Mouse (Mus musculus): Measurements from ENCODE around the gene Sec61b. TPM values are rescaled to one million over a fixed set of nuclear protein-coding genes. Genes with fewer than 3 reads are reported as not detected.

Gene Sec61b
- polyA plus RNA-seq, 1 experiment from 2014 or later: 495 TPM

DNA sequence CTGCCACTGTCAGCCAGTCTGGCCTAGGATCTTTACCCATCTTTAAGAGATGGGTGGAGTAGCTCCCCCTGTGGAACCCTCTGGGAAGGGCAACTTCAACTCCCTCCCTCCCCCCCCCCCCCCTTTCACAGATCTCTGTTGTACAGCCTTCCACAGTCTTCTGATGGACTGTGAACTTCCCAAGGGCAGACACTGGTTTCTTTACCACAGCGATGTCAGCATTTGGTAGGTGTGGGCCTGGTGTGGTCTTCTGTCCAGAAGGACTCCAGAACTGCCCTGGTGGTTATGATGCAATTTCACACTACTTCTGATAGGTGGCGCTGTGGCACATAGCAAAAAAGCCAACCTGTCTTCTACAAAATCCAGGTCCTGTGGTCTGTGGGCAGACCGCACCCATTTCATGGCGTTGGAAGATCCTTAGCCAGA, 28.1 kb downstream of the Sec61b start:
- WGBS: 18% methylated on average over 4 of the region's 4 CpGs
- Histone ChIP-seq H3K27me3 (ENCODE audit: control insufficient read depth, insufficient read depth, low read length) (no peaks in the 10 kb centered on the region), H3K27ac (replicated peaks) (no peak overlapping the region), H3K9me3 (ENCODE audit: control insufficient read depth, low read length) (no peaks in the 10 kb centered on the region), H3K4me3 (ENCODE audit: low read depth, low read length) (no peak overlapping the region), H3K4me2 (replicated peaks; ENCODE audit: low read depth) (no peak overlapping the region), H3K9ac (ENCODE audit: low read length) (no peak overlapping the region), H3K36me3 (ENCODE audit: control insufficient read depth, insufficient read depth, low read length) (no peaks in the 10 kb centered on the region), H3K4me1 (replicated peaks; ENCODE audit: control insufficient read depth, insufficient read depth) (no peaks in the 10 kb centered on the region)
- no peak for ATAC-seq (ENCODE audit: low FRiP score, low TSS enrichment)
- DNase-seq (ENCODE audit: low spot score): peak; percentile 50
- TF ChIP-seq CTCF (IDR thresholded peaks at IDR 0.05; ENCODE audit: low read depth) (peak; percentile 82), EP300 (optimal IDR thresholded peaks at IDR 0.05) (no peak)

DNA sequence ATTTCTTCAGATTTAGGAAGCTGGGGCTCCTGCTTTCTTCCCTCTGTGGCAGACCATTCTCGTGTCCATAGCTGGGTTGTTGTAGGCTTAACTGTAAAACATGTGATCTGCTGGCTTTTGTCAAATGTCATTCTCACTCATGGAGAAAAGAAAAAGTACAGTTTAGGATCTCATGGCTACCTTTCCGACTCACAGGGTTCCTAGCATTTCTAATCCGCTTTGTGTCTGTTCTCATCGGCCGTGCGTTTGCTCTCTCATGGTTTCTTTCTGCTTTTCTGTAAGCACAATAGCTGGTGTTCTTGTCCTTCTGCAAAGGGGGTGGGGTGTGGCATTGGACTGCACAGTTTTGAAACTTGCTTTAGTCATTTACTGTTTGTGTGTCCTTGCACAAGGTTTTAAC, 28.6 kb downstream of the Sec61b start:
- DNase-seq (ENCODE audit: low spot score): no peak
- Histone ChIP-seq H3K27me3 (ENCODE audit: control insufficient read depth, insufficient read depth, low read length) (no peaks in the 10 kb centered on the region), H3K9me3 (ENCODE audit: control insufficient read depth, low read length) (no peaks in the 10 kb centered on the region), H3K4me1 (replicated peaks; ENCODE audit: control insufficient read depth, insufficient read depth) (no peaks in the 10 kb centered on the region), H3K9ac (ENCODE audit: low read length) (no peak overlapping the region), H3K36me3 (ENCODE audit: control insufficient read depth, insufficient read depth, low read length) (no peaks in the 10 kb centered on the region), H3K27ac (replicated peaks) (no peak overlapping the region), H3K4me2 (replicated peaks; ENCODE audit: low read depth) (no peak overlapping the region), H3K4me3 (ENCODE audit: low read depth, low read length) (no peak overlapping the region)
- ATAC-seq (ENCODE audit: low FRiP score, low TSS enrichment): no peak
- WGBS: 70% methylated on average over 6 of the region's 6 CpGs
- TF ChIP-seq CTCF (IDR thresholded peaks at IDR 0.05; ENCODE audit: low read depth) (no peak), EP300 (optimal IDR thresholded peaks at IDR 0.05) (no peak)

DNA sequence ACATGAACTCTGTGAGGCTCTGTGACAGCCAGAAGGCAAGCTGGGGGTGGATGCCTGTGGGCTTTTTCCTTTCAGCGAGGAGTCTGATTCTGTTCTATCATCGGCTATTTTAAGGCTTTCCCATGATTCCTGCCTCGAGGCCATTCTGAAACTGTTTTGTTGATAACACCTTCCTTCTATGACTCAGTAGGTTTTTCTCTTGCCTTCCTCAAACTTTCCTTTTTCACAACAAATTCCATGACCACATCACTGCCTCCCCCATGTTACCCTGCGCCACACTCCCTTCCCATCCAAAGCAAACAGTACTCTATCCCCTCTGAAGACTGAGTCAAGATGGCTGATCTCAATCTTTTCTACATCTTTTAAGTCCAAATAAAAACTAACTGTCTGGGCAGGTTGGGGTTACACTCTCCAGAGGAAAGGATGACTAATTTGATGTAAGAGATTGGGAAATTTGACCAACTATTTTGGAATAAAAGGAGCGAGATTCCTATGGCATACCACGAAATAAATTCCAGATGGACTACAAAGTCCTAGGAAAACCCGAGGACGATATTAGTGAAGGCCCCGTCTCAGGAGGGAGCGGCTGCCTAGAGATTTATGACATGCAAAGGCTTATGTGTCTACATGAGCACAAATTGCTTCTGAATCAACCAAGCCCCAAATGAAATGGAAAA, 30.5 kb downstream of the Sec61b start:
- no peak overlapping the region for H3K9ac ChIP-seq (ENCODE audit: low read length)
- no peaks in the 10 kb centered on the region for H3K27me3 ChIP-seq (ENCODE audit: control insufficient read depth, insufficient read depth, low read length)
- no peak overlapping the region for H3K4me2 ChIP-seq (replicated peaks; ENCODE audit: low read depth)
- TF ChIP-seq EP300 (optimal IDR thresholded peaks at IDR 0.05): no peak
- no peak overlapping the region for H3K27ac ChIP-seq (replicated peaks)
- ATAC-seq (ENCODE audit: low FRiP score, low TSS enrichment) (no peak), DNase-seq (ENCODE audit: low spot score) (no peak)
- H3K4me1 ChIP-seq (replicated peaks; ENCODE audit: control insufficient read depth, insufficient read depth): no peaks in the 10 kb centered on the region
- no peak overlapping the region for H3K4me3 ChIP-seq (ENCODE audit: low read depth, low read length)
- H3K36me3 ChIP-seq (ENCODE audit: control insufficient read depth, insufficient read depth, low read length): no peaks in the 10 kb centered on the region
- H3K9me3 ChIP-seq (ENCODE audit: control insufficient read depth, low read length): no peaks in the 10 kb centered on the region
- 68% methylated on average over 10 of the region's 10 CpGs for WGBS

DNA sequence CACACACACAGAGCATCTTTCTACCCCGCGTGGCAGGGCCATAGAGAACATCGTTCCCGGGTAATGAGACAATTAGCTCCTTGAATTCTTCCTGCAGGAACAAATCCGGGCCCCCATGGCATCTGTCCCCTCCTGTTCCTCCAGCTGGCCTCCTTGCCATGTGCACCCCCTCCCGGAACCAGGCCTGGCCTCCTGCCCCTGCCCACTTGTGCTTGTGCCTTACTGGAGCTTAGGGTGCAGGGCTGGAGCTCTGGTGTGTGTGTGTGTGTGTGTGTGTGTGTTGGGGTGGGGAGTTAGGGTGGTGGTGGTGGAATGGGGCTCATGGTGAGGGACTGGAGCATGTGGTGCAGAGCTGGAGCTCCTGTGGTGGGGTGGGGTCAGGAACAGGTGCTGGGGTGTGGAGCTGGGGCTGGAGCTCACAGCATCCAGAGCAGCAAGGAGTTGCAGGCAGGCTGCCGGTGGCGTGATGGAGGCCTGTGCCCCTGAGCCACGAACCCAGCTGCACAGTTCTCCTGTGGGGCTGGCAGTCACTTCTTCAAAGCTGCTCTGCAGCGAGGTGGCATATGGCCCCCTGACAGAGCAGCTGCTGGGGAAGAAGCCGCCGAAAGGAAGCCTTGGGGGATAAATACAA, 44.2 kb downstream of the Sec61b start:
- Histone ChIP-seq H3K27ac (replicated peaks) (no peak overlapping the region), H3K4me2 (replicated peaks; ENCODE audit: low read depth) (no peak overlapping the region), H3K4me3 (ENCODE audit: low read depth, low read length) (no peak overlapping the region), H3K27me3 (ENCODE audit: control insufficient read depth, insufficient read depth, low read length) (no peaks in the 10 kb centered on the region), H3K9me3 (ENCODE audit: control insufficient read depth, low read length) (no peaks in the 10 kb centered on the region), H3K4me1 (replicated peaks; ENCODE audit: control insufficient read depth, insufficient read depth) (no peaks in the 10 kb centered on the region), H3K9ac (ENCODE audit: low read length) (no peak overlapping the region), H3K36me3 (ENCODE audit: control insufficient read depth, insufficient read depth, low read length) (no peaks in the 10 kb centered on the region)
- WGBS: 72% methylated on average over 12 of the region's 12 CpGs
- ATAC-seq (ENCODE audit: low FRiP score, low TSS enrichment): no peak
- TF ChIP-seq CTCF (IDR thresholded peaks at IDR 0.05; ENCODE audit: low read depth) (no peak), EP300 (optimal IDR thresholded peaks at IDR 0.05) (no peak)
- DNase-seq (ENCODE audit: low spot score): no peak

DNA sequence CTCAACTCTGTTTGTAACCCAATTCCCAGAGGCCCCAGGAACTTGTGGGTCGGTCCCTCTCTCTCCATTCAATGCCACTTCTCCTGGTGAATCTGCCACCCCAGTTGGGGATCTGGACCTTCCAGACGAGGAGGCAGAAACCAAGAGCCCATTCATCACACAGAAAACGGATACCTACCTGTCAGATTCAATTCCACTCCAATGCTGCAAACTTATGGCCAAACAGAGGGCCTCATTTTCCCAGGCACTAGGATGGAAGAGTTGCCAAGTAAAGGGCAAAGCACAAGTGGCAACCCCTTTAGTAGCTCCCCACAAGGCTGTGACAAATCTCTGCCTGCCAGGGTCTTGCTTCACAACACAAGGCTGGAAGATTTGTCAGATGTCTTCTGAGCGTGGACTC, 45.6 kb downstream of the Sec61b start:
- Histone ChIP-seq H3K9me3 (ENCODE audit: control insufficient read depth, low read length) (no peaks in the 10 kb centered on the region), H3K36me3 (ENCODE audit: control insufficient read depth, insufficient read depth, low read length) (no peaks in the 10 kb centered on the region), H3K4me3 (ENCODE audit: low read depth, low read length) (no peak overlapping the region), H3K27me3 (ENCODE audit: control insufficient read depth, insufficient read depth, low read length) (no peaks in the 10 kb centered on the region), H3K27ac (replicated peaks) (no peak overlapping the region), H3K9ac (ENCODE audit: low read length) (no peak overlapping the region), H3K4me1 (replicated peaks; ENCODE audit: control insufficient read depth, insufficient read depth) (no peaks in the 10 kb centered on the region), H3K4me2 (replicated peaks; ENCODE audit: low read depth) (no peak overlapping the region)
- TF ChIP-seq CTCF (IDR thresholded peaks at IDR 0.05; ENCODE audit: low read depth): no peak
- TF ChIP-seq EP300 (optimal IDR thresholded peaks at IDR 0.05): no peak
- DNase-seq (ENCODE audit: low spot score) (no peak), ATAC-seq (ENCODE audit: low FRiP score, low TSS enrichment) (no peak)
- 51% methylated on average over 4 of the region's 4 CpGs for WGBS

DNA sequence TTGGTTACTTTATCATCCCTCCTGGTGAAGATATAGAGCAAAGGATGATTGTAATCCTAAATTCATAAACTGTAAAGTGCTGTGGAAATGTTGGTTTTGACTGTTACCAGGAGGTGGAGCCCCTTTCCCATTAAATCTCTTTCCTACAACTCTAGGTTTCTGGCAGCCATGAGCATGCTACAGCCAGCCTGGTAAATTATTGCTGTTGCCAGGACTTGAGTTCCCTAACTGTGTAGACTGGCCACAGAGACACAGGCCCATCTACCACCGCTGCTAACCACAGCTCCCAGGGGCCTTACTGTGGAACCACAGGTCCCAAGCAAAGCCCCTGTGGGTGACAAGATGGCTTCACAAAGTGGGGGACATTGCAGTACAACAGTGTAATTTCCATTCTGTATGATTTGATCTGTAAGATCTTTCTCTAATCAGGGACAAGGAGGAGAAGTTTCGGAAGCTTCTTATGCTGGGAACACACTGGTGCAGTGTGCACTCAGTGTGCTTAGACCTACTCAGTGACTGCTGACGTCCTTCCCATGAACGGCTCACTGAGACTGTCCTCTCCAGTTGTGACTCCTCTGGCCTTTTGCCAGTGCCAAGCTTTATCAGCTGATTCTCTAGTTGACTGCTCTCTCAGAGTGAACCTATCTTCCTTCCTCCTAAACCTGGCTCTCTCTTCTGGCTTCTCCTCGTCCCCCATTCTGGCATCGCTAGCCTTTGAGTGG, 47.6 kb downstream of the Sec61b start:
- Histone ChIP-seq H3K9me3 (ENCODE audit: control insufficient read depth, low read length) (no peaks in the 10 kb centered on the region), H3K27ac (replicated peaks) (no peak overlapping the region), H3K4me3 (ENCODE audit: low read depth, low read length) (no peak overlapping the region), H3K4me2 (replicated peaks; ENCODE audit: low read depth) (no peak overlapping the region), H3K9ac (ENCODE audit: low read length) (no peak overlapping the region), H3K27me3 (ENCODE audit: control insufficient read depth, insufficient read depth, low read length) (no peaks in the 10 kb centered on the region), H3K4me1 (replicated peaks; ENCODE audit: control insufficient read depth, insufficient read depth) (no peaks in the 10 kb centered on the region), H3K36me3 (ENCODE audit: control insufficient read depth, insufficient read depth, low read length) (no peaks in the 10 kb centered on the region)
- 76% methylated on average over 6 of the region's 6 CpGs for WGBS
- ATAC-seq (ENCODE audit: low FRiP score, low TSS enrichment): no peak
- TF ChIP-seq EP300 (optimal IDR thresholded peaks at IDR 0.05) (no peak), CTCF (IDR thresholded peaks at IDR 0.05; ENCODE audit: low read depth) (peak; percentile 79)
- no peak for DNase-seq (ENCODE audit: low spot score)
